Mouse (Mus musculus) G1E (cell line): ENCODE data around the gene Slc25a26.

ENCODE experiments used
- GATA1 ChIP-seq: IDR thresholded peaks from 2 replicates; pipeline ENCODE4 v1.6.1; 2012; ENCODE audit warnings: borderline replicate concordance, low read length, inconsistent platforms, mixed read lengths
- GATA2 ChIP-seq: IDR thresholded peaks from 2 replicates; pipeline ENCODE4 v1.6.1; 2012; ENCODE audit warnings: low read depth, low read length, inconsistent platforms, borderline replicate concordance

GRCm38 (mm10) chr6:94588365-94588764, 88.2 kb downstream of the Slc25a26 start:
- TF ChIP-seq GATA1 (no peak), GATA2 (no peak)
